Mouse (Mus musculus) MEL (cell line): ENCODE measurements around the gene Npas4.

Source experiments
- CTCF ChIP-seq, 3 experiments: IDR thresholded peaks in 2 of 3; conservative IDR thresholded peaks in 1 of 3; 2 replicates each; pipeline ENCODE4 v1.5.1; 2011 to 2012; ENCODE audit warnings: low read length in 3 of 3, low read depth in 2 of 3, mild to moderate bottlenecking in 2 of 3, improper control_type of control experiment in 1 of 3, inconsistent platforms in 1 of 3, mixed read lengths in 1 of 3, moderate library complexity in 1 of 3; ENCODE audit not compliant: control insufficient read depth in 1 of 3, insufficient read depth in 1 of 3, poor library complexity in 1 of 3, severe bottlenecking in 1 of 3
- EP300 ChIP-seq, 2 experiments: IDR thresholded peaks; 2 replicates each; pipeline ENCODE4 v1.6.1; 2011; ENCODE audit warnings: improper control_type of control experiment in 2 of 2, low read length in 2 of 2, low read depth in 1 of 2, mild to moderate bottlenecking in 1 of 2
- GATA1 ChIP-seq: IDR thresholded peaks from 2 replicates; pipeline ENCODE4 v1.6.1; 2011; ENCODE audit warnings: low read depth, low read length, improper control_type of control experiment
- HCFC1 ChIP-seq: IDR thresholded peaks from 2 replicates; pipeline ENCODE4 v1.6.1; 2012; ENCODE audit warnings: low read depth, mild to moderate bottlenecking, inconsistent platforms, low read length, improper control_type of control experiment, moderate library complexity
- JUND ChIP-seq: IDR thresholded peaks from 2 replicates; pipeline ENCODE4 v1.6.1; 2011; ENCODE audit warnings: low read depth, mild to moderate bottlenecking, improper control_type of control experiment, low read length
- MEF2A ChIP-seq: IDR thresholded peaks from 2 replicates; pipeline ENCODE4 v1.6.1; 2014; ENCODE audit warnings: low read depth, mild to moderate bottlenecking, inconsistent platforms, low read length, improper control_type of control experiment; ENCODE audit not compliant: poor library complexity, insufficient replicate concordance, severe bottlenecking; ENCODE audit errors: extremely low read depth
- POLR2A ChIP-seq, 2 experiments: IDR thresholded peaks; 2 replicates each; pipeline ENCODE4 v1.6.1; 2011 to 2012; ENCODE audit warnings: low read length in 2 of 2, mild to moderate bottlenecking in 2 of 2, control low read depth in 1 of 2, improper control_type of control experiment in 1 of 2, low read depth in 1 of 2, moderate library complexity in 1 of 2; ENCODE audit not compliant: control insufficient read depth in 1 of 2, insufficient read depth in 1 of 2, poor library complexity in 1 of 2
- POLR2AphosphoS2 ChIP-seq: IDR thresholded peaks from 2 replicates; pipeline ENCODE4 v1.6.1; 2011; ENCODE audit warnings: low read length, improper control_type of control experiment
- RCOR1 ChIP-seq: IDR thresholded peaks from 2 replicates; pipeline ENCODE4 v1.6.1; 2012; ENCODE audit warnings: low read depth, mild to moderate bottlenecking, inconsistent platforms, low read length, improper control_type of control experiment
- SMC3 ChIP-seq: IDR thresholded peaks from 2 replicates; pipeline ENCODE4 v1.6.1; 2011; ENCODE audit warnings: low read depth, low read length, improper control_type of control experiment
- TAL1 ChIP-seq: IDR thresholded peaks from 2 replicates; pipeline ENCODE4 v1.6.1; 2012; ENCODE audit warnings: mild to moderate bottlenecking, inconsistent platforms, low read length, moderate library complexity, mixed read lengths
- USF1 ChIP-seq: IDR thresholded peaks from 2 replicates; pipeline ENCODE4 v1.6.1; 2014; ENCODE audit warnings: low read depth, mild to moderate bottlenecking, inconsistent platforms, low read length, improper control_type of control experiment, moderate library complexity
- ZNF384 ChIP-seq: IDR thresholded peaks from 2 replicates; pipeline ENCODE4 v1.6.1; 2012; ENCODE audit warnings: low read depth, mild to moderate bottlenecking, inconsistent platforms, low read length, improper control_type of control experiment

- TF ChIP-seq CTCF (IDR thresholded peaks at IDR 0.05 in 2 of 3, conservative IDR thresholded peaks at IDR 0.05 in 1 of 3; ENCODE audit: control insufficient read depth in 1 of 3, insufficient read depth in 1 of 3, low read depth in 2 of 3, low read length in 3 of 3, poor library complexity in 1 of 3, severe bottlenecking in 1 of 3) (peak in 2 of 3 experiments; percentile 47 to 51; a peak in 4 of 6 replicates), POLR2A (IDR thresholded peaks at IDR 0.05; ENCODE audit: control insufficient read depth in 1 of 2, insufficient read depth in 1 of 2, low read depth in 1 of 2, low read length in 2 of 2, poor library complexity in 1 of 2) (peak; percentile 48 to 56; a peak in 3 of 4 replicates), MEF2A (no peak), USF1 (no peak), SMC3 (no peak), RCOR1 (no peak), EP300 (IDR thresholded peaks at IDR 0.05; ENCODE audit: low read depth in 1 of 2, low read length in 2 of 2) (no peak), GATA1 (no peak), ZNF384 (no peak), JUND (no peak), TAL1 (no peak), POLR2AphosphoS2 (no peak), HCFC1 (peak; percentile 64; the same call in 1 of the 2 replicates)
Observed at GRCm38 (mm10) chr19:5038709-5039156, 48.6 kb upstream of the Npas4 start, which contains the start of the genes B4gat1 and AC124502.3.
